Mouse (Mus musculus) effector memory CD4-positive, alpha-beta T cell, adult 7 months (primary cell): ENCODE measurements around the gene Lss. TPM values are rescaled to one million over a fixed set of nuclear protein-coding genes. Genes with fewer than 3 reads are reported as not detected.

Experiments used
- polyA plus RNA-seq: library from polyadenylated mRNA; unstranded; fragments of 100-300 nt; shearing (Covaris generic); gene quantifications from one replicate; pipeline ENCODE4 v1.2.1, GENCODE M21; 2017

The Lss gene
- polyA plus RNA-seq = 15.7 TPM

GRCm38 (mm10) chr10:76531375-76531774 lies at the start of gene Lss:
TSS of gene Lss (plus strand) at chr10:76531588.

DNA sequence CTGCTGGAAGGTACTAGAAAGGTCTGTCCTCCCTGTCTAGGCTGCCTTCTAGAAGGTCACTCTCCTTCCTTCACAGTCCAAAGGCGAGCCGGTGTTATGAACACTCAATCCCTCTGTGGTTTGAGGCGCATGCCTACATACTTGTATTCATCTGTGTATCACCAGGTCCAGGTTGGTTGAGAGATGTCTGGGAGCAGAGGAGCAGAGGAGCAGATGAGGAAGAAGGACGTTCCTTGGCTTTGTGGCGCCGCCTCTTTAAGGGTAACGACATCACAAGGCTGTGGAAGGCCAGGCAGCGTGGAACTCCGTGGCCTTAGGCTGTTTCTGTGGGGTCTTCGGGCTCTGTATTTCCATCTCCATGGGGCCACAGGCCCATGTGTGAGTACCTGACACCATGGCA lies 30.6 kb downstream of the Lss start, which contains the start of gene Spatc1l:
Gene Spatc1l, plus strand, starts transcription at position 301 of the 400 bp plus-strand sequence.

GRCm38 (mm10) chr10:76575374-76575773 lies 44.0 kb downstream of the Lss start, which contains the start of gene Ftcd:
TSS of gene Ftcd (plus strand) at chr10:76575648.

Other genes with a start within 250 kb of the Lss start
- gene Dip2a, start 186.3 kb upstream of the Lss start, polyA plus RNA-seq = 4.7 TPM
- gene AC141477.1, start 91.1 kb upstream of the Lss start, polyA plus RNA-seq = 18.6 TPM
- 23.1 TPM for gene Pcnt, start 88.8 kb upstream of the Lss start, polyA plus RNA-seq
- not detected for gene 2610028H24Rik, start 82.5 kb upstream of the Lss start, polyA plus RNA-seq
- gene Mcm3ap, start 62.7 kb upstream of the Lss start, polyA plus RNA-seq = 43.9 TPM
- 2.2 TPM for gene Ybey, start 62.5 kb upstream of the Lss start, polyA plus RNA-seq
- gene Spatc1l, start 30.7 kb downstream of the Lss start, polyA plus RNA-seq = not detected
- not detected for gene Ftcd, start 44.1 kb downstream of the Lss start, polyA plus RNA-seq
- gene Col6a2, start 92.0 kb downstream of the Lss start, polyA plus RNA-seq = not detected
- gene Col6a1, start 194.6 kb downstream of the Lss start, polyA plus RNA-seq = not detected